Mouse (Mus musculus): ENCODE measurements around the gene Ddx20. TPM values are rescaled to one million over a fixed set of nuclear protein-coding genes. Genes with fewer than 3 reads are reported as not detected.

Ddx20 gene
- polyA plus RNA-seq, 1 experiment from 2014 or later = 41.0 TPM

- 0 out of 2 replicates have a peak, but pooled peaks cover 2% of the 10 kb centered on the region for H3K27me3 ChIP-seq (replicated peaks; ENCODE audit: control insufficient read depth, insufficient read depth, low read length)
- H3K4me2 ChIP-seq = peak overlapping the region; percentile 76
- H3K36me3 ChIP-seq (ENCODE audit: control insufficient read depth, insufficient read depth, low read length) = no peaks in the 10 kb centered on the region; the same call in 1 of the 2 replicates
- no peaks in the 10 kb centered on the region; the same call in 1 of the 2 replicates for H3K4me1 ChIP-seq (replicated peaks; ENCODE audit: control insufficient read depth, insufficient read depth, low read length)
- DNase-seq (ENCODE audit: low spot score) = no peak
- peak; percentile 68 for ATAC-seq (replicated peaks; ENCODE audit: low FRiP score)
- peak overlapping the region; percentile 67 for H3K27ac ChIP-seq (ENCODE audit: low read depth, low read length)
- peak overlapping the region; percentile 73 for H3K4me3 ChIP-seq (ENCODE audit: low read depth, low read length)
- H3K9ac ChIP-seq (ENCODE audit: low read depth, low read length) = peak overlapping the region; percentile 92
- no peaks in the 10 kb centered on the region for H3K9me3 ChIP-seq (ENCODE audit: control insufficient read depth, low read length)
- 5% methylated on average over 60 of the region's 60 CpGs for WGBS
Observed at GRCm38 (mm10) chr3:105686394-105687323, 715 bp downstream of the Ddx20 start.

- no peaks in the 10 kb centered on the region for H3K9me3 ChIP-seq (ENCODE audit: control insufficient read depth, low read length)
- no peaks in the 10 kb centered on the region for H3K4me1 ChIP-seq (replicated peaks; ENCODE audit: control insufficient read depth, insufficient read depth, low read length)
- ATAC-seq (replicated peaks; ENCODE audit: low FRiP score) (no peak), DNase-seq (ENCODE audit: low spot score) (no peak)
- 91% methylated on average over 7 of the region's 7 CpGs for WGBS
- H3K4me2 ChIP-seq = no peak overlapping the region
- H3K27me3 ChIP-seq (replicated peaks; ENCODE audit: control insufficient read depth, insufficient read depth, low read length) = no peaks in the 10 kb centered on the region
- no peak overlapping the region for H3K27ac ChIP-seq (ENCODE audit: low read depth, low read length)
- no peak overlapping the region for H3K4me3 ChIP-seq (ENCODE audit: low read depth, low read length)
- H3K9ac ChIP-seq (ENCODE audit: low read depth, low read length) = no peak overlapping the region
- peaks cover 11% of the 10 kb centered on the region for H3K36me3 ChIP-seq (ENCODE audit: control insufficient read depth, insufficient read depth, low read length)
Observed at GRCm38 (mm10) chr3:105680346-105680745, 7.0 kb downstream of the Ddx20 start.

GRCm38 (mm10) chr3:105675932-105676331 lies 11.4 kb downstream of the Ddx20 start:
- no peaks in the 10 kb centered on the region for H3K27me3 ChIP-seq (replicated peaks; ENCODE audit: control insufficient read depth, insufficient read depth, low read length)
- no peak overlapping the region for H3K4me2 ChIP-seq
- no peak overlapping the region for H3K9ac ChIP-seq (ENCODE audit: low read depth, low read length)
- 53% methylated on average over 2 of the region's 2 CpGs for WGBS
- no peak overlapping the region for H3K27ac ChIP-seq (ENCODE audit: low read depth, low read length)
- DNase-seq (ENCODE audit: low spot score) = no peak
- no peak for ATAC-seq (replicated peaks; ENCODE audit: low FRiP score)
- H3K36me3 ChIP-seq (ENCODE audit: control insufficient read depth, insufficient read depth, low read length) = peaks cover 11% of the 10 kb centered on the region
- no peak overlapping the region for H3K4me3 ChIP-seq (ENCODE audit: low read depth, low read length)
- H3K9me3 ChIP-seq (ENCODE audit: control insufficient read depth, low read length) = no peaks in the 10 kb centered on the region
- H3K4me1 ChIP-seq (replicated peaks; ENCODE audit: control insufficient read depth, insufficient read depth, low read length) = no peaks in the 10 kb centered on the region

GRCm38 (mm10) chr3:105674595-105675218 lies 12.7 kb downstream of the Ddx20 start:
- no peak overlapping the region for H3K9ac ChIP-seq (ENCODE audit: low read depth, low read length)
- H3K4me1 ChIP-seq (replicated peaks; ENCODE audit: control insufficient read depth, insufficient read depth, low read length) = no peaks in the 10 kb centered on the region
- ATAC-seq (replicated peaks; ENCODE audit: low FRiP score) = peak; percentile 45; the same call in 1 of the 2 replicates
- H3K27me3 ChIP-seq (replicated peaks; ENCODE audit: control insufficient read depth, insufficient read depth, low read length) = no peaks in the 10 kb centered on the region
- peaks cover 11% of the 10 kb centered on the region for H3K36me3 ChIP-seq (ENCODE audit: control insufficient read depth, insufficient read depth, low read length)
- DNase-seq (ENCODE audit: low spot score) = no peak
- 27% methylated on average over 7 of the region's 7 CpGs for WGBS
- H3K9me3 ChIP-seq (ENCODE audit: control insufficient read depth, low read length) = no peaks in the 10 kb centered on the region
- no peak overlapping the region for H3K4me2 ChIP-seq
- no peak overlapping the region for H3K4me3 ChIP-seq (ENCODE audit: low read depth, low read length)
- H3K27ac ChIP-seq (ENCODE audit: low read depth, low read length) = no peak overlapping the region

- no peaks in the 10 kb centered on the region for H3K4me1 ChIP-seq (replicated peaks; ENCODE audit: control insufficient read depth, insufficient read depth, low read length)
- no peak; the same call in 1 of the 2 replicates for ATAC-seq (replicated peaks; ENCODE audit: low FRiP score)
- H3K9ac ChIP-seq (ENCODE audit: low read depth, low read length) = no peak overlapping the region
- no peak overlapping the region for H3K4me3 ChIP-seq (ENCODE audit: low read depth, low read length)
- H3K27me3 ChIP-seq (replicated peaks; ENCODE audit: control insufficient read depth, insufficient read depth, low read length) = no peaks in the 10 kb centered on the region; the same call in 1 of the 2 replicates
- no peak for DNase-seq (ENCODE audit: low spot score)
- WGBS = 88% methylated on average over 1 of the region's 1 CpGs
- no peak overlapping the region for H3K4me2 ChIP-seq
- no peak overlapping the region for H3K27ac ChIP-seq (ENCODE audit: low read depth, low read length)
- no peaks in the 10 kb centered on the region for H3K9me3 ChIP-seq (ENCODE audit: control insufficient read depth, low read length)
- no peaks in the 10 kb centered on the region for H3K36me3 ChIP-seq (ENCODE audit: control insufficient read depth, insufficient read depth, low read length)
Observed at GRCm38 (mm10) chr3:105670801-105671200, 16.6 kb downstream of the Ddx20 start.

GRCm38 (mm10) chr3:105669776-105670175 lies 17.6 kb downstream of the Ddx20 start:
- ATAC-seq (replicated peaks; ENCODE audit: low FRiP score) (no peak), DNase-seq (ENCODE audit: low spot score) (no peak)
- Histone ChIP-seq H3K4me2 (no peak overlapping the region), H3K36me3 (ENCODE audit: control insufficient read depth, insufficient read depth, low read length) (no peaks in the 10 kb centered on the region), H3K9me3 (ENCODE audit: control insufficient read depth, low read length) (no peaks in the 10 kb centered on the region), H3K9ac (ENCODE audit: low read depth, low read length) (no peak overlapping the region), H3K27ac (ENCODE audit: low read depth, low read length) (no peak overlapping the region), H3K27me3 (replicated peaks; ENCODE audit: control insufficient read depth, insufficient read depth, low read length) (no peaks in the 10 kb centered on the region; the same call in 1 of the 2 replicates), H3K4me3 (ENCODE audit: low read depth, low read length) (no peak overlapping the region), H3K4me1 (replicated peaks; ENCODE audit: control insufficient read depth, insufficient read depth, low read length) (no peaks in the 10 kb centered on the region; the same call in 1 of the 2 replicates)
- WGBS = 77% methylated on average over 3 of the region's 3 CpGs

- H3K36me3 ChIP-seq (ENCODE audit: control insufficient read depth, insufficient read depth, low read length) = no peaks in the 10 kb centered on the region
- H3K4me1 ChIP-seq (replicated peaks; ENCODE audit: control insufficient read depth, insufficient read depth, low read length) = no peaks in the 10 kb centered on the region; the same call in 1 of the 2 replicates
- no peak overlapping the region for H3K4me2 ChIP-seq
- no peak overlapping the region for H3K4me3 ChIP-seq (ENCODE audit: low read depth, low read length)
- 41% methylated on average over 9 of the region's 9 CpGs for WGBS
- ATAC-seq (replicated peaks; ENCODE audit: low FRiP score) (no peak), DNase-seq (ENCODE audit: low spot score) (no peak)
- H3K9me3 ChIP-seq (ENCODE audit: control insufficient read depth, low read length) = no peaks in the 10 kb centered on the region
- H3K9ac ChIP-seq (ENCODE audit: low read depth, low read length) = no peak overlapping the region
- H3K27ac ChIP-seq (ENCODE audit: low read depth, low read length) = no peak overlapping the region
- H3K27me3 ChIP-seq (replicated peaks; ENCODE audit: control insufficient read depth, insufficient read depth, low read length) = no peaks in the 10 kb centered on the region; the same call in 1 of the 2 replicates
Observed at GRCm38 (mm10) chr3:105668161-105668560, 19.2 kb downstream of the Ddx20 start.

- DNase-seq (ENCODE audit: low spot score) (no peak), ATAC-seq (replicated peaks; ENCODE audit: low FRiP score) (no peak)
- 60% methylated on average over 4 of the region's 4 CpGs for WGBS
- no peaks in the 10 kb centered on the region; the same call in 1 of the 2 replicates for H3K27me3 ChIP-seq (replicated peaks; ENCODE audit: control insufficient read depth, insufficient read depth, low read length)
- no peak overlapping the region for H3K4me2 ChIP-seq
- H3K4me3 ChIP-seq (ENCODE audit: low read depth, low read length) = no peak overlapping the region
- H3K9ac ChIP-seq (ENCODE audit: low read depth, low read length) = no peak overlapping the region
- no peaks in the 10 kb centered on the region for H3K9me3 ChIP-seq (ENCODE audit: control insufficient read depth, low read length)
- H3K27ac ChIP-seq (ENCODE audit: low read depth, low read length) = no peak overlapping the region
- H3K4me1 ChIP-seq (replicated peaks; ENCODE audit: control insufficient read depth, insufficient read depth, low read length) = no peaks in the 10 kb centered on the region; the same call in 1 of the 2 replicates
- H3K36me3 ChIP-seq (ENCODE audit: control insufficient read depth, insufficient read depth, low read length) = no peaks in the 10 kb centered on the region
Observed at GRCm38 (mm10) chr3:105666996-105667523, 20.3 kb downstream of the Ddx20 start.

All from liver, embryonic 11.5 days (tissue).